In genomic region chr7:4716955-4717354, GRCm38 (mm10) we compare ENCODE assay signal across 24 mouse cellular contexts. TPM values are rescaled to one million over a fixed set of nuclear protein-coding genes. Genes with fewer than 3 reads are reported as not detected.
DNase-seq lines count a peak whose midpoint lies in the region; ATAC-seq and TF ChIP-seq lines count a peak whose summit lies in the region.
"Had no signal": no experiment of that assay in that cellular context is flagged by ENCODE, and none has a peak within 500 bp of the region (broad histone marks: within the 10 kb centered on the region; RNA-seq: fewer than 3 reads in every experiment).

No protein-coding gene starts in this region.

- TF ChIP-seq EP300 in CH12.LX (IDR thresholded peaks at IDR 0.05; ENCODE audit: low read length), result peak; percentile 49; the same call in 1 of the 2 replicates

- no peak for DNase-seq in forebrain, postnatal 0 days
- no peak for DNase-seq in forebrain, embryonic 14.5 days (ENCODE audit: low spot score)
- no peak for DNase-seq in kidney, adult 11 months
- DNase-seq in CH12.LX (ENCODE audit: extremely low read depth), result peak; percentile 58
- DNase-seq in midbrain, embryonic 10.5 days (ENCODE audit: low spot score), result no peak
- DNase-seq: adrenal gland, adult 8-10 months; adrenal gland, postnatal 14 days; adrenal gland, postnatal 36 days; B cell, adult 2 months; cerebellum, adult 11-12 months; cerebellum, adult 2 months; cerebellum, adult 9-10 months; cerebellum, postnatal 10 days; cerebellum, postnatal 25 days had no signal

- WGBS in forebrain, postnatal 0 days, result 65% methylated on average over 6 of the region's 6 CpGs
- WGBS in forebrain, embryonic 14.5 days, result 71% methylated on average over 6 of the region's 6 CpGs
- 48% methylated on average over 6 of the region's 6 CpGs for WGBS in kidney, embryonic 14.5 days
- WGBS in midbrain, embryonic 10.5 days, result 72% methylated on average over 6 of the region's 6 CpGs

- H3K36me3 ChIP-seq in forebrain, postnatal 0 days (ENCODE audit: insufficient read depth), result peaks cover 43% of the 10 kb centered on the region
- peaks cover 52% of the 10 kb centered on the region for H3K36me3 ChIP-seq in forebrain, embryonic 14.5 days (ENCODE audit: control insufficient read depth, insufficient read depth, low read length)
- H3K36me3 ChIP-seq in kidney, embryonic 14.5 days (ENCODE audit: control insufficient read depth, insufficient read depth, low read length), result peaks cover 28% of the 10 kb centered on the region
- no peaks in the 10 kb centered on the region for H3K36me3 ChIP-seq in CH12.LX (replicated peaks in 1 of 2; ENCODE audit: control insufficient read depth in 1 of 2, insufficient read depth in 1 of 2, low read length in 1 of 2)
- peaks cover 61% of the 10 kb centered on the region for H3K36me3 ChIP-seq in midbrain, embryonic 10.5 days

- no peak overlapping the region for H3K4me3 ChIP-seq in forebrain, postnatal 0 days (ENCODE audit: low read depth, low read length)
- H3K4me3 ChIP-seq in forebrain, embryonic 14.5 days (ENCODE audit: low read depth, low read length), result no peak overlapping the region
- no peak overlapping the region for H3K4me3 ChIP-seq in kidney, embryonic 14.5 days (ENCODE audit: low read length)
- H3K4me3 ChIP-seq in CH12.LX (replicated peaks in 1 of 3; ENCODE audit: low read depth in 2 of 3, low read length in 2 of 3, poor library complexity in 1 of 3), result peak overlapping the region in 1 of 3 experiments; percentile 33
- H3K4me3 ChIP-seq in midbrain, embryonic 10.5 days, result no peak overlapping the region
- H3K4me3 ChIP-seq: embryonic facial prominence, embryonic 10.5 days; embryonic facial prominence, embryonic 12.5 days; forebrain, embryonic 13.5 days had no signal

- dilution Hi-C loops in CH12.LX (cut with MboI; ENCODE audit: extremely low pct_ligation_motif_present, extremely low pct_unique_long_range_greater_than_20kb, low sequenced_read_pairs), result no loop called here

- no peaks in the 10 kb centered on the region for H3K9me3 ChIP-seq in forebrain, postnatal 0 days (ENCODE audit: low read length)
- H3K9me3 ChIP-seq in forebrain, embryonic 14.5 days (replicated peaks; ENCODE audit: control insufficient read depth, low read length), result no peaks in the 10 kb centered on the region
- no peaks in the 10 kb centered on the region for H3K9me3 ChIP-seq in kidney, embryonic 14.5 days (ENCODE audit: control insufficient read depth, low read length)
- H3K9me3 ChIP-seq in CH12.LX (replicated peaks; ENCODE audit: low read length), result no peaks in the 10 kb centered on the region
- no peaks in the 10 kb centered on the region for H3K9me3 ChIP-seq in midbrain, embryonic 10.5 days (replicated peaks)
- H3K9me3 ChIP-seq: embryonic facial prominence, embryonic 10.5 days; embryonic facial prominence, embryonic 12.5 days; forebrain, embryonic 13.5 days had no signal

- TF ChIP-seq POLR2A in CH12.LX (IDR thresholded peaks at IDR 0.05; ENCODE audit: low read depth, low read length), result no peak

- no peaks in the 10 kb centered on the region for H3K4me1 ChIP-seq in forebrain, postnatal 0 days (ENCODE audit: insufficient read depth)
- H3K4me1 ChIP-seq in forebrain, embryonic 14.5 days (ENCODE audit: control insufficient read depth, insufficient read depth, low read length), result no peaks in the 10 kb centered on the region
- no peaks in the 10 kb centered on the region for H3K4me1 ChIP-seq in kidney, embryonic 14.5 days (ENCODE audit: control insufficient read depth, insufficient read depth, low read length)
- H3K4me1 ChIP-seq in CH12.LX (ENCODE audit: control insufficient read depth in 1 of 2, insufficient read depth in 2 of 2), result peaks cover 5 to 45% of the 10 kb centered on the region in 2 experiments; a peak in 3 of 4 replicates
- H3K4me1 ChIP-seq in midbrain, embryonic 10.5 days, result no peaks in the 10 kb centered on the region
- H3K4me1 ChIP-seq: embryonic facial prominence, embryonic 10.5 days; embryonic facial prominence, embryonic 12.5 days; forebrain, embryonic 13.5 days had no signal

- no peak for TF ChIP-seq RAD21 in CH12.LX (IDR thresholded peaks at IDR 0.05; ENCODE audit: low read depth, low read length)

- no peak overlapping the region for H3K27ac ChIP-seq in forebrain, postnatal 0 days (ENCODE audit: low read depth, low read length)
- H3K27ac ChIP-seq in forebrain, embryonic 14.5 days (ENCODE audit: low read depth, low read length), result no peak overlapping the region
- H3K27ac ChIP-seq in kidney, embryonic 14.5 days (ENCODE audit: low read depth, low read length), result no peak overlapping the region
- no peak overlapping the region for H3K27ac ChIP-seq in CH12.LX (ENCODE audit: insufficient read depth, low read depth)
- H3K27ac ChIP-seq in midbrain, embryonic 10.5 days (replicated peaks), result no peak overlapping the region
- H3K27ac ChIP-seq: embryonic facial prominence, embryonic 10.5 days; embryonic facial prominence, embryonic 12.5 days; forebrain, embryonic 13.5 days had no signal

- no peak for TF ChIP-seq CTCF in forebrain, postnatal 0 days (IDR thresholded peaks at IDR 0.05; ENCODE audit: low read depth)
- TF ChIP-seq CTCF in CH12.LX (conservative IDR thresholded peaks at IDR 0.05 in 1 of 2, IDR thresholded peaks at IDR 0.05 in 1 of 2; ENCODE audit: low read depth in 2 of 2, low read length in 2 of 2), result no peak

- H3K9ac ChIP-seq in forebrain, postnatal 0 days, result no peak overlapping the region
- H3K9ac ChIP-seq in forebrain, embryonic 14.5 days (ENCODE audit: low read length), result no peak overlapping the region
- no peak overlapping the region for H3K9ac ChIP-seq in kidney, embryonic 14.5 days (ENCODE audit: low read depth, low read length)
- no peak overlapping the region for H3K9ac ChIP-seq in CH12.LX (ENCODE audit: insufficient read depth, low read depth)
- H3K9ac ChIP-seq: embryonic facial prominence, embryonic 12.5 days; forebrain, embryonic 13.5 days had no signal

- in situ Hi-C loops in CH12.LX (cut with MboI; ENCODE audit: low pct_ligation_motif_present, low pct_unique_long_range_greater_than_20kb, low sequenced_read_pairs), result no loop called here

- no peak overlapping the region for H3K4me2 ChIP-seq in forebrain, postnatal 0 days (ENCODE audit: low read depth)
- H3K4me2 ChIP-seq in forebrain, embryonic 14.5 days (ENCODE audit: low read length), result no peak overlapping the region
- no peak overlapping the region for H3K4me2 ChIP-seq in kidney, embryonic 14.5 days (replicated peaks; ENCODE audit: low read depth, low read length)
- peak overlapping the region; percentile 37 for H3K4me2 ChIP-seq in CH12.LX (ENCODE audit: insufficient read depth, low read depth, poor library complexity, severe bottlenecking)
- H3K4me2 ChIP-seq: embryonic facial prominence, embryonic 12.5 days; forebrain, embryonic 13.5 days had no signal

- H3K27me3 ChIP-seq in forebrain, postnatal 0 days (ENCODE audit: insufficient read depth, low read length), result no peaks in the 10 kb centered on the region
- H3K27me3 ChIP-seq in forebrain, embryonic 14.5 days (replicated peaks; ENCODE audit: control insufficient read depth, insufficient read depth, low read length), result no peaks in the 10 kb centered on the region
- no peaks in the 10 kb centered on the region for H3K27me3 ChIP-seq in kidney, embryonic 14.5 days (ENCODE audit: control insufficient read depth, insufficient read depth, low read length)
- no peaks in the 10 kb centered on the region for H3K27me3 ChIP-seq in CH12.LX (replicated peaks)
- H3K27me3 ChIP-seq in midbrain, embryonic 10.5 days (ENCODE audit: low read depth, poor library complexity, severe bottlenecking), result no peaks in the 10 kb centered on the region
- H3K27me3 ChIP-seq: embryonic facial prominence, embryonic 12.5 days; forebrain, embryonic 13.5 days had no signal

- no peaks in the 10 kb centered on the region for H3K79me2 ChIP-seq in CH12.LX (replicated peaks; ENCODE audit: control insufficient read depth, extremely low read depth, insufficient read depth, poor library complexity, severe bottlenecking)

- 0 out of 2 replicates have a peak, but pooled peaks have one; percentile 18 for ATAC-seq in forebrain, postnatal 0 days
- ATAC-seq in forebrain, embryonic 14.5 days, result no peak
- ATAC-seq in kidney, embryonic 14.5 days (ENCODE audit: low FRiP score, low TSS enrichment), result 0 out of 2 replicates have a peak, but pooled peaks have one; percentile 50
- 0 out of 2 replicates have a peak, but pooled peaks have one; percentile 26 for ATAC-seq in granulocyte monocyte progenitor cell, adult 5-6 weeks (replicated peaks; ENCODE audit: poor library complexity, severe bottlenecking)
- ATAC-seq: activated CD4-positive, CD25-positive, alpha-beta regulatory T cell, adult 4 months; CD4-positive, CD25-positive, alpha-beta regulatory T cell, adult 4 months; forebrain, embryonic 13.5 days; forebrain, embryonic 16.5 days had no signal

RNA-seq across cellular contexts. Expression of gene Tmem150b, which starts 8.1 kb away (rescaled TPM):
- not detected in 2 replicates for total RNA-seq in forebrain, postnatal 0 days (2014; rRNA removed)
- polyA plus RNA-seq in forebrain, postnatal 0 days (2015; fragmentation: Nextera tagmentation; extraction: Ambion mirVana), result 0.18 TPM in 1 of 2 replicates, not detected in the other
- polyA plus RNA-seq in forebrain, embryonic 14.5 days (2014; fragmentation: Nextera tagmentation; extraction: Ambion mirVana), result 0.12 TPM in 1 of 2 replicates, not detected in the other
- 0.14 TPM in 1 of 2 replicates, not detected in the other for polyA plus RNA-seq in kidney, embryonic 14.5 days (2014; fragmentation: Nextera tagmentation; extraction: Ambion mirVana)
- total RNA-seq in CH12.LX (2012; rRNA removed), result 0.04 TPM in 1 of 2 replicates, not detected in the other
- total RNA-seq in CH12.LX (2014; rRNA removed), result 0.15 TPM in 1 of 2 replicates, not detected in the other
- 0.12 and 0.17 TPM in 2 replicates for polyA plus RNA-seq in CH12.LX (2012; ENCODE audit: insufficient read length, low read depth)
- 32.7 and 33.4 TPM in 2 replicates for total RNA-seq in granulocyte monocyte progenitor cell, adult 5-6 weeks (2014; fragmentation: Nextera tagmentation)
- total RNA-seq in granulocyte monocyte progenitor cell, adult 5-6 weeks (2017), result 13.5 and 18.5 TPM in 2 replicates
- polyA plus RNA-seq in midbrain, embryonic 10.5 days (2016; fragmentation: Nextera tagmentation; extraction: Ambion mirVana), result 0.10 TPM in 2 replicates
- polyA plus RNA-seq: activated CD4-positive, CD25-positive, alpha-beta regulatory T cell, adult 4 months; cerebellum, adult 2 months; cortical plate, adult 2 months had no signal

RNA-seq across cellular contexts. Expression of gene Kmt5c, which starts 23.0 kb away (rescaled TPM):
- 36.8 and 59.1 TPM in 2 replicates for total RNA-seq in forebrain, postnatal 0 days (2014; rRNA removed)
- polyA plus RNA-seq in forebrain, postnatal 0 days (2015; fragmentation: Nextera tagmentation; extraction: Ambion mirVana), result 32.3 and 35.1 TPM in 2 replicates
- 54.6 and 57.1 TPM in 2 replicates for polyA plus RNA-seq in forebrain, embryonic 14.5 days (2014; fragmentation: Nextera tagmentation; extraction: Ambion mirVana)
- polyA plus RNA-seq in kidney, embryonic 14.5 days (2014; fragmentation: Nextera tagmentation; extraction: Ambion mirVana), result 59.3 and 69.2 TPM in 2 replicates
- 27.4 and 41.2 TPM in 2 replicates for total RNA-seq in CH12.LX (2012; rRNA removed)
- 41.3 and 44.0 TPM in 2 replicates for total RNA-seq in CH12.LX (2014; rRNA removed)
- polyA plus RNA-seq in CH12.LX (2012; ENCODE audit: insufficient read length, low read depth), result 46.7 and 52.4 TPM in 2 replicates
- 62.7 and 107 TPM in 2 replicates for total RNA-seq in granulocyte monocyte progenitor cell, adult 5-6 weeks (2014; fragmentation: Nextera tagmentation)
- total RNA-seq in granulocyte monocyte progenitor cell, adult 5-6 weeks (2017), result 58.5 and 74.7 TPM in 2 replicates
- 91.6 and 103 TPM in 2 replicates for polyA plus RNA-seq in midbrain, embryonic 10.5 days (2016; fragmentation: Nextera tagmentation; extraction: Ambion mirVana)

RNA-seq across cellular contexts. Expression of gene Brsk1, which starts 26.6 kb away (rescaled TPM):
- 188 and 205 TPM in 2 replicates for total RNA-seq in forebrain, postnatal 0 days (2014; rRNA removed)
- polyA plus RNA-seq in forebrain, postnatal 0 days (2015; fragmentation: Nextera tagmentation; extraction: Ambion mirVana), result 4.6 and 6.2 TPM in 2 replicates
- 7.9 and 8.0 TPM in 2 replicates for polyA plus RNA-seq in forebrain, embryonic 14.5 days (2014; fragmentation: Nextera tagmentation; extraction: Ambion mirVana)
- polyA plus RNA-seq in kidney, embryonic 14.5 days (2014; fragmentation: Nextera tagmentation; extraction: Ambion mirVana), result 1.9 and 3.0 TPM in 2 replicates
- total RNA-seq in CH12.LX (2012; rRNA removed) (0.21 and 0.25 TPM in 2 replicates), CH12.LX (2014; rRNA removed) (not detected in 2 replicates)
- not detected in 2 replicates for polyA plus RNA-seq in CH12.LX (2012; ENCODE audit: insufficient read length, low read depth)
- not detected in 2 replicates for total RNA-seq in granulocyte monocyte progenitor cell, adult 5-6 weeks (2014; fragmentation: Nextera tagmentation)
- total RNA-seq in granulocyte monocyte progenitor cell, adult 5-6 weeks (2017), result not detected in 2 replicates
- polyA plus RNA-seq in midbrain, embryonic 10.5 days (2016; fragmentation: Nextera tagmentation; extraction: Ambion mirVana), result 1.7 and 2.3 TPM in 2 replicates
- total RNA-seq: MEL had no signal
- polyA plus RNA-seq: activated CD4-positive, CD25-positive, alpha-beta regulatory T cell, adult 4 months; CD4-positive, CD25-positive, alpha-beta regulatory T cell, adult 4 months had no signal

RNA-seq across cellular contexts. Expression of gene Hspbp1, which starts 32.1 kb away (rescaled TPM):
- 188 and 219 TPM in 2 replicates for total RNA-seq in forebrain, postnatal 0 days (2014; rRNA removed)
- 206 and 214 TPM in 2 replicates for polyA plus RNA-seq in forebrain, postnatal 0 days (2015; fragmentation: Nextera tagmentation; extraction: Ambion mirVana)
- polyA plus RNA-seq in forebrain, embryonic 14.5 days (2014; fragmentation: Nextera tagmentation; extraction: Ambion mirVana), result 141 and 156 TPM in 2 replicates
- polyA plus RNA-seq in kidney, embryonic 14.5 days (2014; fragmentation: Nextera tagmentation; extraction: Ambion mirVana), result 113 and 140 TPM in 2 replicates
- total RNA-seq in CH12.LX (2012; rRNA removed), result 131 and 136 TPM in 2 replicates
- total RNA-seq in CH12.LX (2014; rRNA removed), result 92.3 and 98.8 TPM in 2 replicates
- polyA plus RNA-seq in CH12.LX (2012; ENCODE audit: insufficient read length, low read depth), result 82.7 and 90.6 TPM in 2 replicates
- 29.3 and 30.7 TPM in 2 replicates for total RNA-seq in granulocyte monocyte progenitor cell, adult 5-6 weeks (2014; fragmentation: Nextera tagmentation)
- total RNA-seq in granulocyte monocyte progenitor cell, adult 5-6 weeks (2017), result 21.9 and 23.7 TPM in 2 replicates
- 132 and 142 TPM in 2 replicates for polyA plus RNA-seq in midbrain, embryonic 10.5 days (2016; fragmentation: Nextera tagmentation; extraction: Ambion mirVana)

RNA-seq across cellular contexts. Expression of gene Cox6b2, which starts 35.9 kb away (rescaled TPM):
- 3.8 and 4.8 TPM in 2 replicates for total RNA-seq in forebrain, postnatal 0 days (2014; rRNA removed)
- polyA plus RNA-seq in forebrain, postnatal 0 days (2015; fragmentation: Nextera tagmentation; extraction: Ambion mirVana), result 19.8 and 23.3 TPM in 2 replicates
- 11.7 and 13.1 TPM in 2 replicates for polyA plus RNA-seq in forebrain, embryonic 14.5 days (2014; fragmentation: Nextera tagmentation; extraction: Ambion mirVana)
- polyA plus RNA-seq in kidney, embryonic 14.5 days (2014; fragmentation: Nextera tagmentation; extraction: Ambion mirVana), result 47.1 and 62.7 TPM in 2 replicates
- total RNA-seq in CH12.LX (2012; rRNA removed), result not detected in 2 replicates
- not detected in 2 replicates for total RNA-seq in CH12.LX (2014; rRNA removed)
- not detected in 2 replicates for polyA plus RNA-seq in CH12.LX (2012; ENCODE audit: insufficient read length, low read depth)
- 50.3 and 69.2 TPM in 2 replicates for total RNA-seq in granulocyte monocyte progenitor cell, adult 5-6 weeks (2014; fragmentation: Nextera tagmentation)
- total RNA-seq in granulocyte monocyte progenitor cell, adult 5-6 weeks (2017), result 28.9 and 30.7 TPM in 2 replicates
- 44.1 and 46.7 TPM in 2 replicates for polyA plus RNA-seq in midbrain, embryonic 10.5 days (2016; fragmentation: Nextera tagmentation; extraction: Ambion mirVana)
